Mouse (Mus musculus): ENCODE results near the gene Fank1. TPM values are rescaled to one million over a fixed set of nuclear protein-coding genes. Genes with fewer than 3 reads are reported as not detected.
A peak's percentile ranks its signal among the peaks of the same experiment; 100 is the strongest.

The Fank1 gene
- polyA plus RNA-seq, 1 experiment from 2014 or later = 0.21 TPM

- H3K4me3 ChIP-seq (replicated peaks; ENCODE audit: low read length) = no peak overlapping the region
- peak overlapping the region; percentile 14; the same call in 1 of the 2 replicates for H3K27ac ChIP-seq (ENCODE audit: low read length)
- H3K9me3 ChIP-seq (replicated peaks; ENCODE audit: control insufficient read depth, low read length) = 0 out of 2 replicates have a peak, but pooled peaks cover 3% of the 10 kb centered on the region
- no peak overlapping the region for H3K4me2 ChIP-seq (ENCODE audit: low read depth, low read length)
- H3K4me1 ChIP-seq (ENCODE audit: control insufficient read depth, insufficient read depth, low read length) = peaks cover 8% of the 10 kb centered on the region; the same call in 1 of the 2 replicates
- 75% methylated on average over 6 of the region's 6 CpGs for WGBS
- H3K27me3 ChIP-seq (ENCODE audit: control insufficient read depth, insufficient read depth, low read length) = no peaks in the 10 kb centered on the region
- ATAC-seq (ENCODE audit: insufficient read depth, low FRiP score) = no peak; the same call in 1 of the 2 replicates
- H3K36me3 ChIP-seq (ENCODE audit: control insufficient read depth, insufficient read depth, low read length) = no peaks in the 10 kb centered on the region
- H3K9ac ChIP-seq (ENCODE audit: low read length) = no peak overlapping the region
Measured at GRCm38 (mm10) chr7:133762696-133763095, 14.0 kb upstream of the Fank1 start.

GRCm38 (mm10) chr7:133764425-133764824 lies 12.2 kb upstream of the Fank1 start:
- H3K4me3 ChIP-seq (replicated peaks; ENCODE audit: low read length) = no peak overlapping the region
- ATAC-seq (ENCODE audit: insufficient read depth, low FRiP score) = no peak
- H3K27ac ChIP-seq (ENCODE audit: low read length) = no peak overlapping the region
- 0 out of 2 replicates have a peak, but pooled peaks cover 3% of the 10 kb centered on the region for H3K9me3 ChIP-seq (replicated peaks; ENCODE audit: control insufficient read depth, low read length)
- no peak overlapping the region for H3K9ac ChIP-seq (ENCODE audit: low read length)
- peaks cover 8% of the 10 kb centered on the region; the same call in 1 of the 2 replicates for H3K4me1 ChIP-seq (ENCODE audit: control insufficient read depth, insufficient read depth, low read length)
- no peaks in the 10 kb centered on the region for H3K27me3 ChIP-seq (ENCODE audit: control insufficient read depth, insufficient read depth, low read length)
- H3K36me3 ChIP-seq (ENCODE audit: control insufficient read depth, insufficient read depth, low read length) = no peaks in the 10 kb centered on the region
- H3K4me2 ChIP-seq (ENCODE audit: low read depth, low read length) = no peak overlapping the region
- WGBS = 68% methylated on average over 2 of the region's 2 CpGs

- Histone ChIP-seq H3K9ac (ENCODE audit: low read length) (no peak overlapping the region), H3K9me3 (replicated peaks; ENCODE audit: control insufficient read depth, low read length) (0 out of 2 replicates have a peak, but pooled peaks cover 3% of the 10 kb centered on the region), H3K27ac (ENCODE audit: low read length) (no peak overlapping the region), H3K4me2 (ENCODE audit: low read depth, low read length) (no peak overlapping the region), H3K36me3 (ENCODE audit: control insufficient read depth, insufficient read depth, low read length) (no peaks in the 10 kb centered on the region), H3K27me3 (ENCODE audit: control insufficient read depth, insufficient read depth, low read length) (no peaks in the 10 kb centered on the region), H3K4me1 (ENCODE audit: control insufficient read depth, insufficient read depth, low read length) (peaks cover 4% of the 10 kb centered on the region; the same call in 1 of the 2 replicates), H3K4me3 (replicated peaks; ENCODE audit: low read length) (no peak overlapping the region)
- 77% methylated on average over 10 of the region's 10 CpGs for WGBS
- no peak for ATAC-seq (ENCODE audit: insufficient read depth, low FRiP score)
Measured at GRCm38 (mm10) chr7:133765240-133765848, 11.3 kb upstream of the Fank1 start.

- Histone ChIP-seq H3K4me3 (replicated peaks; ENCODE audit: low read length) (no peak overlapping the region), H3K27me3 (ENCODE audit: control insufficient read depth, insufficient read depth, low read length) (no peaks in the 10 kb centered on the region), H3K36me3 (ENCODE audit: control insufficient read depth, insufficient read depth, low read length) (no peaks in the 10 kb centered on the region), H3K9me3 (replicated peaks; ENCODE audit: control insufficient read depth, low read length) (0 out of 2 replicates have a peak, but pooled peaks cover 3% of the 10 kb centered on the region), H3K27ac (ENCODE audit: low read length) (no peak overlapping the region), H3K9ac (ENCODE audit: low read length) (no peak overlapping the region), H3K4me1 (ENCODE audit: control insufficient read depth, insufficient read depth, low read length) (peaks cover 4% of the 10 kb centered on the region; the same call in 1 of the 2 replicates), H3K4me2 (ENCODE audit: low read depth, low read length) (no peak overlapping the region)
- 86% methylated on average over 13 of the region's 13 CpGs for WGBS
- no peak for ATAC-seq (ENCODE audit: insufficient read depth, low FRiP score)
Measured at GRCm38 (mm10) chr7:133765849-133766243, 10.8 kb upstream of the Fank1 start.

GRCm38 (mm10) chr7:133768027-133768426 lies 8.6 kb upstream of the Fank1 start:
- 79% methylated on average over 4 of the region's 4 CpGs for WGBS
- ATAC-seq (ENCODE audit: insufficient read depth, low FRiP score) = no peak
- H3K27ac ChIP-seq (ENCODE audit: low read length) = no peak overlapping the region
- H3K27me3 ChIP-seq (ENCODE audit: control insufficient read depth, insufficient read depth, low read length) = no peaks in the 10 kb centered on the region
- no peak overlapping the region for H3K4me3 ChIP-seq (replicated peaks; ENCODE audit: low read length)
- H3K4me1 ChIP-seq (ENCODE audit: control insufficient read depth, insufficient read depth, low read length) = peaks cover under 1% of the 10 kb centered on the region; the same call in 1 of the 2 replicates
- H3K36me3 ChIP-seq (ENCODE audit: control insufficient read depth, insufficient read depth, low read length) = no peaks in the 10 kb centered on the region
- no peak overlapping the region for H3K9ac ChIP-seq (ENCODE audit: low read length)
- H3K9me3 ChIP-seq (replicated peaks; ENCODE audit: control insufficient read depth, low read length) = no peaks in the 10 kb centered on the region
- H3K4me2 ChIP-seq (ENCODE audit: low read depth, low read length) = no peak overlapping the region

- H3K27me3 ChIP-seq (ENCODE audit: control insufficient read depth, insufficient read depth, low read length) = no peaks in the 10 kb centered on the region
- no peak overlapping the region for H3K4me2 ChIP-seq (ENCODE audit: low read depth, low read length)
- no peak overlapping the region for H3K27ac ChIP-seq (ENCODE audit: low read length)
- no peak overlapping the region for H3K4me3 ChIP-seq (replicated peaks; ENCODE audit: low read length)
- no peaks in the 10 kb centered on the region for H3K36me3 ChIP-seq (ENCODE audit: control insufficient read depth, insufficient read depth, low read length)
- ATAC-seq (ENCODE audit: insufficient read depth, low FRiP score) = no peak
- no peaks in the 10 kb centered on the region for H3K9me3 ChIP-seq (replicated peaks; ENCODE audit: control insufficient read depth, low read length)
- H3K9ac ChIP-seq (ENCODE audit: low read length) = no peak overlapping the region
- H3K4me1 ChIP-seq (ENCODE audit: control insufficient read depth, insufficient read depth, low read length) = no peaks in the 10 kb centered on the region
- 71% methylated on average over 5 of the region's 5 CpGs for WGBS
Measured at GRCm38 (mm10) chr7:133768517-133768916, 8.1 kb upstream of the Fank1 start.

- Histone ChIP-seq H3K9me3 (replicated peaks; ENCODE audit: control insufficient read depth, low read length) (no peaks in the 10 kb centered on the region), H3K27me3 (ENCODE audit: control insufficient read depth, insufficient read depth, low read length) (no peaks in the 10 kb centered on the region), H3K4me1 (ENCODE audit: control insufficient read depth, insufficient read depth, low read length) (peaks cover 19% of the 10 kb centered on the region; the same call in 1 of the 2 replicates), H3K27ac (ENCODE audit: low read length) (no peak overlapping the region), H3K36me3 (ENCODE audit: control insufficient read depth, insufficient read depth, low read length) (no peaks in the 10 kb centered on the region), H3K4me3 (replicated peaks; ENCODE audit: low read length) (peak overlapping the region; percentile 74; the same call in 1 of the 2 replicates), H3K4me2 (ENCODE audit: low read depth, low read length) (peak overlapping the region; percentile 88; the same call in 1 of the 2 replicates), H3K9ac (ENCODE audit: low read length) (no peak overlapping the region)
- no peak for ATAC-seq (ENCODE audit: insufficient read depth, low FRiP score)
- WGBS = 64% methylated on average over 5 of the region's 5 CpGs
Measured at GRCm38 (mm10) chr7:133775179-133775578, 1.5 kb upstream of the Fank1 start.

GRCm38 (mm10) chr7:133775796-133776625 lies 650 bp upstream of the Fank1 start:
- Histone ChIP-seq H3K4me3 (replicated peaks; ENCODE audit: low read length) (peak overlapping the region; percentile 74), H3K9ac (ENCODE audit: low read length) (peak overlapping the region; percentile 83), H3K9me3 (replicated peaks; ENCODE audit: control insufficient read depth, low read length) (no peaks in the 10 kb centered on the region), H3K27me3 (ENCODE audit: control insufficient read depth, insufficient read depth, low read length) (no peaks in the 10 kb centered on the region), H3K4me2 (ENCODE audit: low read depth, low read length) (peak overlapping the region; percentile 88), H3K27ac (ENCODE audit: low read length) (peak overlapping the region; percentile 18), H3K36me3 (ENCODE audit: control insufficient read depth, insufficient read depth, low read length) (no peaks in the 10 kb centered on the region), H3K4me1 (ENCODE audit: control insufficient read depth, insufficient read depth, low read length) (peaks cover 19% of the 10 kb centered on the region; the same call in 1 of the 2 replicates)
- 6% methylated on average over 38 of the region's 38 CpGs for WGBS
- ATAC-seq (ENCODE audit: insufficient read depth, low FRiP score) = no peak

- WGBS = 48% methylated on average over 6 of the region's 6 CpGs
- no peak for ATAC-seq (ENCODE audit: insufficient read depth, low FRiP score)
- H3K4me1 ChIP-seq (ENCODE audit: control insufficient read depth, insufficient read depth, low read length) = peaks cover 9% of the 10 kb centered on the region; the same call in 1 of the 2 replicates
- H3K27me3 ChIP-seq (ENCODE audit: control insufficient read depth, insufficient read depth, low read length) = no peaks in the 10 kb centered on the region
- peak overlapping the region; percentile 35 for H3K4me3 ChIP-seq (replicated peaks; ENCODE audit: low read length)
- H3K9me3 ChIP-seq (replicated peaks; ENCODE audit: control insufficient read depth, low read length) = no peaks in the 10 kb centered on the region
- H3K27ac ChIP-seq (ENCODE audit: low read length) = peak overlapping the region; percentile 98; the same call in 1 of the 2 replicates
- no peaks in the 10 kb centered on the region for H3K36me3 ChIP-seq (ENCODE audit: control insufficient read depth, insufficient read depth, low read length)
- H3K4me2 ChIP-seq (ENCODE audit: low read depth, low read length) = peak overlapping the region; percentile 44
- H3K9ac ChIP-seq (ENCODE audit: low read length) = peak overlapping the region; percentile 46; the same call in 1 of the 2 replicates
Measured at GRCm38 (mm10) chr7:133781583-133781982, 4.9 kb downstream of the Fank1 start.
